Mouse (Mus musculus): ENCODE measurements around the gene Gm38655. TPM values are rescaled to one million over a fixed set of nuclear protein-coding genes. Genes with fewer than 3 reads are reported as not detected.
A peak's percentile ranks its signal among the peaks of the same experiment; 100 is the strongest.

The Gm38655 gene
- polyA plus RNA-seq, 1 experiment from 2014 or later = 6.0 TPM

GRCm38 (mm10) chr17:25187784-25188149 is 12.5 kb upstream of the Gm38655 start:
- peak overlapping the region; percentile 98 for H3K4me3 ChIP-seq (ENCODE audit: low read depth, low read length)
- WGBS = 4% methylated on average over 11 of the region's 11 CpGs
- TF ChIP-seq EP300 (optimal IDR thresholded peaks at IDR 0.05) (no peak), CTCF (IDR thresholded peaks at IDR 0.05; ENCODE audit: low read depth) (no peak)
- no peak for ATAC-seq (ENCODE audit: low FRiP score, low TSS enrichment)
- DNase-seq (ENCODE audit: low spot score) = no peak
- peak overlapping the region; percentile 93 for H3K9ac ChIP-seq (ENCODE audit: low read length)
- H3K9me3 ChIP-seq (ENCODE audit: control insufficient read depth, low read length) = no peaks in the 10 kb centered on the region
- H3K27me3 ChIP-seq (ENCODE audit: control insufficient read depth, insufficient read depth, low read length) = no peaks in the 10 kb centered on the region
- peaks cover 2% of the 10 kb centered on the region; the same call in 1 of the 2 replicates for H3K4me1 ChIP-seq (replicated peaks; ENCODE audit: control insufficient read depth, insufficient read depth)
- peaks cover 5% of the 10 kb centered on the region; the same call in 1 of the 2 replicates for H3K36me3 ChIP-seq (ENCODE audit: control insufficient read depth, insufficient read depth, low read length)
- peak overlapping the region; percentile 80 for H3K4me2 ChIP-seq (replicated peaks; ENCODE audit: low read depth)
- H3K27ac ChIP-seq (replicated peaks) = peak overlapping the region; percentile 90

GRCm38 (mm10) chr17:25184961-25185360 is 9.7 kb upstream of the Gm38655 start:
- WGBS = 8% methylated on average over 17 of the region's 17 CpGs
- ATAC-seq (ENCODE audit: low FRiP score, low TSS enrichment) = peak; percentile 19; the same call in 1 of the 2 replicates

GRCm38 (mm10) chr17:25184129-25184691 is 8.9 kb upstream of the Gm38655 start, which contains the start of gene BC003965:
TSS of gene BC003965 (plus strand) at chr17:25184554.
- Histone ChIP-seq H3K9me3 (ENCODE audit: control insufficient read depth, low read length) (no peaks in the 10 kb centered on the region), H3K9ac (ENCODE audit: low read length) (peak within 1 kb of the TSS; percentile 85), H3K27me3 (ENCODE audit: control insufficient read depth, insufficient read depth, low read length) (no peaks in the 10 kb centered on the region), H3K4me3 (ENCODE audit: low read depth, low read length) (peak within 1 kb of the TSS; percentile 89), H3K36me3 (ENCODE audit: control insufficient read depth, insufficient read depth, low read length) (no peaks in the 10 kb centered on the region), H3K27ac (replicated peaks) (peak within 1 kb of the TSS; percentile 94), H3K4me1 (replicated peaks; ENCODE audit: control insufficient read depth, insufficient read depth) (no peaks in the 10 kb centered on the region), H3K4me2 (replicated peaks; ENCODE audit: low read depth) (peak within 1 kb of the TSS; percentile 99)
- TF ChIP-seq EP300 (optimal IDR thresholded peaks at IDR 0.05) (no peak), CTCF (IDR thresholded peaks at IDR 0.05; ENCODE audit: low read depth) (no peak)
- under 1% methylated on average over 50 of the region's 50 CpGs for WGBS
- ATAC-seq (ENCODE audit: low FRiP score, low TSS enrichment) (peak; percentile 92), DNase-seq (ENCODE audit: low spot score) (peak; percentile 98)

More at GRCm38 (mm10) chr17:25184961-25185360, 9.7 kb upstream of the Gm38655 start:
- Histone ChIP-seq H3K27me3 (ENCODE audit: control insufficient read depth, insufficient read depth, low read length) (no peaks in the 10 kb centered on the region), H3K9ac (ENCODE audit: low read length) (peak overlapping the region; percentile 85), H3K4me3 (ENCODE audit: low read depth, low read length) (peak overlapping the region; percentile 89), H3K4me2 (replicated peaks; ENCODE audit: low read depth) (peak overlapping the region; percentile 99), H3K4me1 (replicated peaks; ENCODE audit: control insufficient read depth, insufficient read depth) (peaks cover 2% of the 10 kb centered on the region; the same call in 1 of the 2 replicates), H3K9me3 (ENCODE audit: control insufficient read depth, low read length) (no peaks in the 10 kb centered on the region), H3K27ac (replicated peaks) (peak overlapping the region; percentile 94), H3K36me3 (ENCODE audit: control insufficient read depth, insufficient read depth, low read length) (no peaks in the 10 kb centered on the region)
- no peak for TF ChIP-seq CTCF (IDR thresholded peaks at IDR 0.05; ENCODE audit: low read depth)
- TF ChIP-seq EP300 (optimal IDR thresholded peaks at IDR 0.05) = no peak
- no peak for DNase-seq (ENCODE audit: low spot score)

DNA sequence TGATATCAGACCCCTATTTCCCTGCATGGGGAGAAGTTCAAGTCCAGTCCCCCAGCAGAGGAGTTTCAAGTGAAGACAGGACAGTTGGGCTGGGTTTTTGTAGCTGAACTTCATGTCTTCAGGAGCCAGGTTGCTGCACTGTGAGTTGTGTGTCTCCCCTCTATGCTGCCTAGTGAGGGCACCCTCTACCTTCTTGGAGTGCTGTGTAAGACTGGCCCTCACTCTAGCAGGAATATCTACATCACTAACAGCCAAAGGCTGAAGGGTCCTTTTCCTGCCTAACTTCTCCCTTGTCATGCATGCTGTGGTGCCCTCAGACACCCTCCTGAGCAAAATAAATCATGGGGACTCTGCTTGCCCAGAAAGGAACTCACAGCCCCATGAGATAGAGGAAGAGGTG is 8.0 kb upstream of the Gm38655 start:
- no peaks in the 10 kb centered on the region for H3K27me3 ChIP-seq (ENCODE audit: control insufficient read depth, insufficient read depth, low read length)
- peak overlapping the region; percentile 89; the same call in 1 of the 2 replicates for H3K4me3 ChIP-seq (ENCODE audit: low read depth, low read length)
- no peak overlapping the region for H3K27ac ChIP-seq (replicated peaks)
- TF ChIP-seq EP300 (optimal IDR thresholded peaks at IDR 0.05) (no peak), CTCF (IDR thresholded peaks at IDR 0.05; ENCODE audit: low read depth) (peak; percentile 28; the same call in 1 of the 2 replicates)
- ATAC-seq (ENCODE audit: low FRiP score, low TSS enrichment) = no peak
- no peak overlapping the region for H3K9ac ChIP-seq (ENCODE audit: low read length)
- H3K36me3 ChIP-seq (ENCODE audit: control insufficient read depth, insufficient read depth, low read length) = no peaks in the 10 kb centered on the region
- DNase-seq (ENCODE audit: low spot score) = no peak
- no peaks in the 10 kb centered on the region for H3K4me1 ChIP-seq (replicated peaks; ENCODE audit: control insufficient read depth, insufficient read depth)
- H3K9me3 ChIP-seq (ENCODE audit: control insufficient read depth, low read length) = no peaks in the 10 kb centered on the region
- H3K4me2 ChIP-seq (replicated peaks; ENCODE audit: low read depth) = peak overlapping the region; percentile 67

- Histone ChIP-seq H3K27me3 (ENCODE audit: control insufficient read depth, insufficient read depth, low read length) (no peaks in the 10 kb centered on the region), H3K4me3 (ENCODE audit: low read depth, low read length) (no peak overlapping the region), H3K36me3 (ENCODE audit: control insufficient read depth, insufficient read depth, low read length) (no peaks in the 10 kb centered on the region), H3K9me3 (ENCODE audit: control insufficient read depth, low read length) (no peaks in the 10 kb centered on the region), H3K27ac (replicated peaks) (no peak overlapping the region), H3K9ac (ENCODE audit: low read length) (no peak overlapping the region), H3K4me1 (replicated peaks; ENCODE audit: control insufficient read depth, insufficient read depth) (no peaks in the 10 kb centered on the region), H3K4me2 (replicated peaks; ENCODE audit: low read depth) (no peak overlapping the region)
- TF ChIP-seq EP300 (optimal IDR thresholded peaks at IDR 0.05) = no peak
- no peak for TF ChIP-seq CTCF (IDR thresholded peaks at IDR 0.05; ENCODE audit: low read depth)
- no peak for ATAC-seq (ENCODE audit: low FRiP score, low TSS enrichment)
- WGBS = 88% methylated on average over 3 of the region's 3 CpGs
- no peak for DNase-seq (ENCODE audit: low spot score)
Observed at GRCm38 (mm10) chr17:25172558-25172957, 2.7 kb downstream of the Gm38655 start.

DNA sequence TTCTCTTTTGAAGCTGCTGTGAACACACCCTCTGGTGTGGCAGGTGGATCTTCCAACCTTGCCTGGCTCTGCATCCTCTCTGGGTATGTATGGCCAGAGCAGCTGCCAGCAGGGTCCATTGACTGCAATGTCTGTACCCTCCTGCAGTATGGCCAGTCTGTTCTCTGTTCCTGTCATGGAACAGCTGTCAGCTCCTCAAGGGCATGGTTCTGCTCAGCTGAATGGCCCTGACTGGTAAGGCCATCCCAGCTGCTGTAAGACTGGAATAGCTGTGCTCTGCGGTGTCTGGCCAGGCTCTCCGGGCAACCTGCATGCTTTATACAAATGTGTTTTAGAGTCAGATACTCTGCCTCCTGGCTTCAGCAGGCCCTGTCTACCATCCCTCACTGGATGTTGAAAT is 5.6 kb downstream of the Gm38655 start:
- TF ChIP-seq EP300 (optimal IDR thresholded peaks at IDR 0.05) = no peak
- no peak for TF ChIP-seq CTCF (IDR thresholded peaks at IDR 0.05; ENCODE audit: low read depth)
- Histone ChIP-seq H3K27me3 (ENCODE audit: control insufficient read depth, insufficient read depth, low read length) (no peaks in the 10 kb centered on the region), H3K36me3 (ENCODE audit: control insufficient read depth, insufficient read depth, low read length) (no peaks in the 10 kb centered on the region), H3K9ac (ENCODE audit: low read length) (no peak overlapping the region), H3K4me1 (replicated peaks; ENCODE audit: control insufficient read depth, insufficient read depth) (no peaks in the 10 kb centered on the region), H3K4me3 (ENCODE audit: low read depth, low read length) (no peak overlapping the region), H3K4me2 (replicated peaks; ENCODE audit: low read depth) (no peak overlapping the region), H3K9me3 (ENCODE audit: control insufficient read depth, low read length) (no peaks in the 10 kb centered on the region), H3K27ac (replicated peaks) (no peak overlapping the region)
- DNase-seq (ENCODE audit: low spot score) (no peak), ATAC-seq (ENCODE audit: low FRiP score, low TSS enrichment) (no peak)
- 91% methylated on average over 2 of the region's 2 CpGs for WGBS

All from stomach, postnatal 0 days (tissue).